Mouse (Mus musculus) liver, embryonic 16.5 days (tissue): Measurements from ENCODE around the gene Ascc2. TPM values are rescaled to one million over a fixed set of nuclear protein-coding genes. Genes with fewer than 3 reads are reported as not detected.

Experiments used
- ATAC-seq: fragments of 200-750 bp; cut with Nextera tagmentation; 2 replicates; pipeline ENCODE4 v1.8.0; 2017; ENCODE audit warnings: low read depth, mild to moderate bottlenecking, moderate number of reproducible peaks, moderate library complexity
- H3K27ac ChIP-seq: fragments of 300-500 bp; sonication (generic); 2 replicates; pipeline ENCODE4 v1.5.1; 2014; ENCODE audit warnings: mild to moderate bottlenecking, low read length
- H3K27me3 ChIP-seq: fragments of 300-500 bp; sonication (generic); 2 replicates; pipeline ENCODE4 v1.6.1; 2014; ENCODE audit warnings: low read depth, low read length, mixed read lengths; ENCODE audit not compliant: control insufficient read depth, insufficient read depth
- H3K36me3 ChIP-seq: fragments of 300-500 bp; sonication (generic); 2 replicates; pipeline ENCODE4 v1.6.1; 2014; ENCODE audit warnings: mild to moderate bottlenecking; ENCODE audit not compliant: control insufficient read depth, insufficient read depth
- H3K4me1 ChIP-seq: fragments of 300-500 bp; sonication (generic); 2 replicates; pipeline ENCODE4 v1.6.1; 2014; ENCODE audit warnings: low read depth, low read length, mixed read lengths; ENCODE audit not compliant: control insufficient read depth
- H3K4me2 ChIP-seq: fragments of 300-500 bp; sonication (generic); 2 replicates; pipeline ENCODE4 v1.6.1; 2014; ENCODE audit warnings: low read depth, low read length, mixed read lengths
- H3K4me3 ChIP-seq: fragments of 300-500 bp; sonication (generic); 2 replicates; pipeline ENCODE4 v1.5.1; 2014; ENCODE audit warnings: low read depth, mild to moderate bottlenecking, low read length
- H3K9ac ChIP-seq: fragments of 300-500 bp; sonication (generic); 2 replicates; pipeline ENCODE4 v1.6.1; 2014; ENCODE audit warnings: low read depth, low read length
- H3K9me3 ChIP-seq: fragments of 300-500 bp; sonication (generic); replicated peaks from 2 replicates; pipeline ENCODE4 v1.6.1; 2016; ENCODE audit warnings: low read length; ENCODE audit not compliant: control insufficient read depth
- WGBS: fragments of 180-500 bp; shearing (Covaris S2); extraction: QIAGEN DNeasy Blood & Tissue Kit; methylation state at CpG from one replicate; pipeline ENCODE4 v1.1.7; 2014; ENCODE audit not compliant: insufficient replicate concordance; 5-methylcytosine and 5-hydroxymethylcytosine counted together
- polyA plus RNA-seq: library from polyadenylated mRNA; unstranded; fragments of >200 nt; fragmentation: Nextera tagmentation; extraction: Ambion mirVana; gene quantifications from 2 replicates; pipeline ENCODE4 v1.2.1, GENCODE M21; 2015

Gene Ascc2
- polyA plus RNA-seq, 1 experiment from 2014 or later = 18.2 TPM

- no peak for ATAC-seq
- H3K9me3 ChIP-seq = no peaks in the 10 kb centered on the region
- H3K9ac ChIP-seq = no peak overlapping the region
- H3K27me3 ChIP-seq = no peaks in the 10 kb centered on the region
- no peaks in the 10 kb centered on the region for H3K4me1 ChIP-seq
- H3K4me2 ChIP-seq = no peak overlapping the region
- no peak overlapping the region for H3K4me3 ChIP-seq
- 58% methylated on average over 5 of the region's 5 CpGs for WGBS
- no peak overlapping the region for H3K27ac ChIP-seq
- H3K36me3 ChIP-seq = no peaks in the 10 kb centered on the region
Observed at GRCm38 (mm10) chr11:4622997-4623396, 14.6 kb upstream of the Ascc2 start.

- H3K4me3 ChIP-seq = no peak overlapping the region
- no peak for ATAC-seq
- no peaks in the 10 kb centered on the region for H3K9me3 ChIP-seq
- no peaks in the 10 kb centered on the region for H3K27me3 ChIP-seq
- H3K36me3 ChIP-seq = no peaks in the 10 kb centered on the region
- WGBS = 70% methylated on average over 7 of the region's 7 CpGs
- no peak overlapping the region for H3K27ac ChIP-seq
- H3K9ac ChIP-seq = no peak overlapping the region
- no peak overlapping the region for H3K4me2 ChIP-seq
- H3K4me1 ChIP-seq = no peaks in the 10 kb centered on the region
Observed at GRCm38 (mm10) chr11:4625931-4626330, 11.6 kb upstream of the Ascc2 start.

GRCm38 (mm10) chr11:4627636-4628035 is 9.9 kb upstream of the Ascc2 start:
- H3K9ac ChIP-seq = no peak overlapping the region
- no peaks in the 10 kb centered on the region for H3K36me3 ChIP-seq
- H3K27ac ChIP-seq = no peak overlapping the region
- no peak for ATAC-seq
- no peaks in the 10 kb centered on the region for H3K9me3 ChIP-seq
- H3K4me2 ChIP-seq = no peak overlapping the region
- no peaks in the 10 kb centered on the region for H3K4me1 ChIP-seq
- H3K27me3 ChIP-seq = no peaks in the 10 kb centered on the region; the same call in 1 of the 2 replicates
- WGBS = 74% methylated on average over 7 of the region's 7 CpGs
- H3K4me3 ChIP-seq = no peak overlapping the region

GRCm38 (mm10) chr11:4629861-4630280 is 7.7 kb upstream of the Ascc2 start:
- Histone ChIP-seq H3K36me3 (no peaks in the 10 kb centered on the region), H3K4me1 (peaks cover 5% of the 10 kb centered on the region), H3K4me2 (no peak overlapping the region), H3K27me3 (no peaks in the 10 kb centered on the region; the same call in 1 of the 2 replicates), H3K9ac (no peak overlapping the region), H3K9me3 (no peaks in the 10 kb centered on the region), H3K27ac (no peak overlapping the region), H3K4me3 (no peak overlapping the region)
- WGBS = 43% methylated on average over 8 of the region's 8 CpGs
- no peak for ATAC-seq

GRCm38 (mm10) chr11:4633420-4633819 is 4.1 kb upstream of the Ascc2 start:
- Histone ChIP-seq H3K4me2 (no peak overlapping the region), H3K4me1 (peaks cover 16% of the 10 kb centered on the region), H3K27me3 (no peaks in the 10 kb centered on the region; the same call in 1 of the 2 replicates), H3K9ac (no peak overlapping the region), H3K9me3 (no peaks in the 10 kb centered on the region), H3K36me3 (no peaks in the 10 kb centered on the region), H3K27ac (no peak overlapping the region), H3K4me3 (no peak overlapping the region)
- WGBS = 66% methylated on average over 2 of the region's 2 CpGs
- ATAC-seq = no peak

- H3K36me3 ChIP-seq = no peaks in the 10 kb centered on the region
- peaks cover 26% of the 10 kb centered on the region for H3K4me1 ChIP-seq
- no peak overlapping the region for H3K9ac ChIP-seq
- no peak for ATAC-seq
- H3K4me2 ChIP-seq = no peak overlapping the region; the same call in 1 of the 2 replicates
- H3K27ac ChIP-seq = no peak overlapping the region
- 36% methylated on average over 5 of the region's 5 CpGs for WGBS
- no peaks in the 10 kb centered on the region; the same call in 1 of the 2 replicates for H3K27me3 ChIP-seq
- H3K4me3 ChIP-seq = no peak overlapping the region
- H3K9me3 ChIP-seq = no peaks in the 10 kb centered on the region
Observed at GRCm38 (mm10) chr11:4634395-4634794, 3.2 kb upstream of the Ascc2 start.

GRCm38 (mm10) chr11:4636782-4637342 is 685 bp upstream of the Ascc2 start:
- peak overlapping the region; percentile 91 for H3K4me2 ChIP-seq
- no peak for ATAC-seq
- peak overlapping the region; percentile 93 for H3K4me3 ChIP-seq
- no peaks in the 10 kb centered on the region for H3K9me3 ChIP-seq
- H3K27me3 ChIP-seq = no peaks in the 10 kb centered on the region
- peak overlapping the region; percentile 25; the same call in 1 of the 2 replicates for H3K9ac ChIP-seq
- H3K4me1 ChIP-seq = peaks cover 29% of the 10 kb centered on the region
- WGBS = 44% methylated on average over 5 of the region's 5 CpGs
- H3K36me3 ChIP-seq = no peaks in the 10 kb centered on the region; the same call in 1 of the 2 replicates
- H3K27ac ChIP-seq = peak overlapping the region; percentile 91

- Histone ChIP-seq H3K9me3 (no peaks in the 10 kb centered on the region), H3K4me2 (peak overlapping the region; percentile 91), H3K36me3 (no peaks in the 10 kb centered on the region; the same call in 1 of the 2 replicates), H3K4me1 (peaks cover 29% of the 10 kb centered on the region), H3K27me3 (no peaks in the 10 kb centered on the region), H3K9ac (peak overlapping the region; percentile 83), H3K4me3 (peak overlapping the region; percentile 93), H3K27ac (peak overlapping the region; percentile 91)
- ATAC-seq = peak; percentile 3; the same call in 1 of the 2 replicates
- WGBS = 11% methylated on average over 7 of the region's 7 CpGs
Observed at GRCm38 (mm10) chr11:4638261-4638660, 714 bp downstream of the Ascc2 start.

- H3K4me1 ChIP-seq = peaks cover 24% of the 10 kb centered on the region
- no peaks in the 10 kb centered on the region; the same call in none of the 2 replicates for H3K36me3 ChIP-seq
- no peak overlapping the region for H3K4me3 ChIP-seq
- ATAC-seq = no peak
- no peak overlapping the region for H3K4me2 ChIP-seq
- no peak overlapping the region for H3K27ac ChIP-seq
- H3K27me3 ChIP-seq = no peaks in the 10 kb centered on the region
- no peaks in the 10 kb centered on the region for H3K9me3 ChIP-seq
- no peak overlapping the region for H3K9ac ChIP-seq
Observed at GRCm38 (mm10) chr11:4641185-4641584, 3.6 kb downstream of the Ascc2 start.
